Mouse (Mus musculus) frontal cortex, postnatal 14 days (tissue): Measurements from ENCODE around the gene Epn3.

Source experiments
- DNase-seq, 2 experiments: peaks; one replicate each; pipeline ENCODE4 v3.0.0; 2022; ENCODE audit warnings: low spot score in 2 of 2

The Epn3 gene

GRCm38 (mm10) chr11:94498093-94498996, 1.4 kb downstream of the Epn3 start:
- DNase-seq: peak in 1 of 2 experiments; percentile 41

GRCm38 (mm10) chr11:94495415-94495814, 4.4 kb downstream of the Epn3 start:
- DNase-seq: no peak

GRCm38 (mm10) chr11:94491749-94492099, 8.1 kb downstream of the Epn3 start:
- no peak for DNase-seq

GRCm38 (mm10) chr11:94491035-94491748, 8.6 kb downstream of the Epn3 start:
- no peak for DNase-seq

- no peak for DNase-seq
These were observed 10.0 kb downstream of the Epn3 start for GRCm38 (mm10) chr11:94489745-94490144.

- no peak for DNase-seq
These were observed 10.8 kb downstream of the Epn3 start for GRCm38 (mm10) chr11:94488767-94489533.

GRCm38 (mm10) chr11:94486001-94486400, 13.8 kb downstream of the Epn3 start, which contains the start of gene Spata20:
TSS of gene Spata20 (minus strand) at chr11:94486179.
- peak; percentile 69 to 89 for DNase-seq

- no peak for DNase-seq
These were observed 14.6 kb downstream of the Epn3 start for GRCm38 (mm10) chr11:94485223-94485622.

- DNase-seq: no peak
These were observed 15.1 kb downstream of the Epn3 start for GRCm38 (mm10) chr11:94484636-94485035.

- DNase-seq: no peak
These were observed 15.9 kb downstream of the Epn3 start for GRCm38 (mm10) chr11:94483921-94484320.

- no peak for DNase-seq
These were observed 16.3 kb downstream of the Epn3 start for GRCm38 (mm10) chr11:94483436-94483835.

- no peak for DNase-seq
These were observed 17.0 kb downstream of the Epn3 start for GRCm38 (mm10) chr11:94482738-94483137.

- no peak for DNase-seq
These were observed 17.8 kb downstream of the Epn3 start for GRCm38 (mm10) chr11:94481963-94482362.

GRCm38 (mm10) chr11:94480382-94480781, 19.4 kb downstream of the Epn3 start:
- no peak for DNase-seq

GRCm38 (mm10) chr11:94477651-94478050, 22.1 kb downstream of the Epn3 start:
- DNase-seq: no peak

- DNase-seq: no peak
These were observed 24.1 kb downstream of the Epn3 start for GRCm38 (mm10) chr11:94475722-94476121.

- no peak for DNase-seq
These were observed 25.2 kb downstream of the Epn3 start for GRCm38 (mm10) chr11:94474544-94474910.

- peak; percentile 83 to 86 for DNase-seq
These were observed 25.8 kb downstream of the Epn3 start, which contains the start of gene Cacna1g for GRCm38 (mm10) chr11:94473707-94474543. TSS of gene Cacna1g (minus strand) at chr11:94474198.

- no peak for DNase-seq
These were observed 26.7 kb downstream of the Epn3 start for GRCm38 (mm10) chr11:94472916-94473706.

GRCm38 (mm10) chr11:94472585-94472915, 27.2 kb downstream of the Epn3 start:
- no peak for DNase-seq
